Mouse (Mus musculus) hindbrain, embryonic 10.5 days (tissue): ENCODE results near the gene Rgs3. TPM values are rescaled to one million over a fixed set of nuclear protein-coding genes. Genes with fewer than 3 reads are reported as not detected.

Source experiments
- DNase-seq: peaks from one replicate; pipeline ENCODE4 v3.0.0-alpha.2; 2017; ENCODE audit warnings: low spot score
- H3K27ac ChIP-seq: fragments of 300-500 bp; sonication (generic); 2 replicates; pipeline ENCODE4 v1.5.1; 2016; ENCODE audit warnings: mild to moderate bottlenecking, moderate library complexity
- H3K27me3 ChIP-seq: fragments of 300-500 bp; sonication (generic); 2 replicates; pipeline ENCODE4 v1.6.1; 2016; ENCODE audit warnings: mild to moderate bottlenecking; ENCODE audit not compliant: poor library complexity, insufficient read depth, severe bottlenecking
- H3K36me3 ChIP-seq: fragments of 300-500 bp; sonication (generic); 2 replicates; pipeline ENCODE4 v1.6.1; 2016; ENCODE audit warnings: mild to moderate bottlenecking, moderate library complexity
- H3K4me1 ChIP-seq: fragments of 300-500 bp; sonication (generic); replicated peaks from 2 replicates; pipeline ENCODE4 v1.6.1; 2016; ENCODE audit warnings: mild to moderate bottlenecking
- H3K4me3 ChIP-seq: fragments of 300-500 bp; sonication (generic); 2 replicates; pipeline ENCODE4 v1.5.1; 2016; ENCODE audit warnings: mild to moderate bottlenecking, moderate library complexity
- H3K9me3 ChIP-seq: fragments of 300-500 bp; sonication (generic); 2 replicates; pipeline ENCODE4 v1.6.1; 2016; ENCODE audit warnings: mild to moderate bottlenecking, moderate library complexity
- WGBS: fragments of 180-500 bp; shearing (Covaris S2); methylation state at CpG from one replicate; pipeline ENCODE4 v1.1.7; 2016; 5-methylcytosine and 5-hydroxymethylcytosine counted together
- polyA plus RNA-seq: library from polyadenylated mRNA; unstranded; fragments of >200 nt; fragmentation: Nextera tagmentation; extraction: Ambion mirVana; gene quantifications from 2 replicates; pipeline ENCODE4 v1.2.1, GENCODE M21; 2016

The Rgs3 gene
- polyA plus RNA-seq, 1 experiment from 2014 or later, result 48.6 TPM

GRCm38 (mm10) chr4:62612601-62613501 lies 53.2 kb downstream of the Rgs3 start:
- peaks cover 10% of the 10 kb centered on the region; the same call in 1 of the 2 replicates for H3K27me3 ChIP-seq
- no peaks in the 10 kb centered on the region for H3K36me3 ChIP-seq
- H3K4me3 ChIP-seq, result no peak overlapping the region
- peaks cover 55% of the 10 kb centered on the region for H3K4me1 ChIP-seq
- peak overlapping the region; percentile 72 for H3K27ac ChIP-seq
- no peaks in the 10 kb centered on the region for H3K9me3 ChIP-seq
- no peak for DNase-seq
- WGBS, result 63% methylated on average over 22 of the region's 22 CpGs

DNA sequence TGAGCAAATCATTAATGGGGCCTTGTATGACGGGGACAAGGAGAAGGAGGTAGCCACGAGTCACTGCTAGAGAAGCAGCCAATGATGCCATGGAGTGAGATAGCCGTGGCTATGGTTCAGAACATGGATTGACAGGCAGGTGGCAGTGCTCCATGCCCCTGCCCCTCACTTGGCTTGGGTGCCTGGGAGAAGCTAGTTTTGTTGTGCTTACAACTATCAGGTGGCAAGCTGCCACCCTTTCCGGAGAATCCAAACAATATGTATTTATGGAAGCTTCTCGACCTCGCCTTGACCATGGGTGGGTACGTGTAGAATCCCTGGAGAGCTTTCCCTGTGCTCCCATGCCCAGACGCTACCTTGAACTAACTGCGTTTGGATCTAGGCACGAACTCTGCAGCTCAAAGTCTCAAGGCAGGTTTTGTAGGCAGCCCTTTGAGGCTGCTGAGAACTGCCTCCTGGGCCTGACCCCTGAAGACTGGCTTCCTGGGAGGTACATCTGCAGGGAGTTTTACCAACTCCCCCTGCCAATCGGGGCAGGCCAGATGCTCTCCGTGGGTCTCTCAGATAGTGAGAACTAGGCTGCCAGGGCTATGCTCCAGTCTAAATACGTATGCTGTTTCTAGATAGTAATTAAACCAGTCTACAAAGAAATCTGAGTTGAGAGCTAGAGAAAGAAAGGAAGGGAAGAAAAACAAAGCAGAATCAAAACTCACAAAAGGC lies 54.2 kb downstream of the Rgs3 start:
- no peaks in the 10 kb centered on the region for H3K36me3 ChIP-seq
- peaks cover 55% of the 10 kb centered on the region for H3K4me1 ChIP-seq
- H3K4me3 ChIP-seq, result no peak overlapping the region
- WGBS, result 77% methylated on average over 13 of the region's 13 CpGs
- H3K9me3 ChIP-seq, result no peaks in the 10 kb centered on the region
- DNase-seq, result no peak
- peak overlapping the region; percentile 72 for H3K27ac ChIP-seq
- peaks cover 10% of the 10 kb centered on the region; the same call in 1 of the 2 replicates for H3K27me3 ChIP-seq

DNA sequence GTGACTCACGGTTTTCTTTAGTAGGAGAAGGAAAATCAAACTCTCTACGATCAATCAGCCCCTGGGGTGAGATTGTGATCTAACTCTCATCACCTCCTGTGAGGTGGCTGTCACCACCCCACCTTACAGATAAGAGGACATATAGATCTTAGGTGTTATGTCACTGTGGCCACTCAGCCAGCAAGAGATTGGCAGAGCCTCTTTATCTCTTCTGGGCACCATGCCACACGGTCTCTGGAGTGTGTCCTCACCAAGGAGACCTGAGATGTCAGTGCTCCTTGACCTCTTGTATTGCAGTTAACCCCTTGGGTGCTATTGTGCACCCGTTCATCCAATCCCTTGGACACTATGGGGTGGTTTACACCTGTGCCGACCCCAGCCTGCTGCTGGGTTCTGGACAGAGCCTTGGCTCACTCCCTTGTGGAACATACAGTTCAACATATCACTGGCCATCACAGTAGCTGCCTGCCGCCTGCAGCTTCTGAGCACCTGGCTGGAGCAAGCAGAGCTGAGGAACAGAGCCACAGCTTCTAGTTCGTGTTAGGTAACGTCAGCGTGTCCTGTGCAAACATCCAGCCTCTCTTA lies 58.3 kb downstream of the Rgs3 start:
- peaks cover 65% of the 10 kb centered on the region for H3K4me1 ChIP-seq
- H3K27ac ChIP-seq, result peak overlapping the region; percentile 91
- DNase-seq, result no peak
- WGBS, result 79% methylated on average over 9 of the region's 9 CpGs
- no peaks in the 10 kb centered on the region for H3K36me3 ChIP-seq
- H3K27me3 ChIP-seq, result peaks cover 10% of the 10 kb centered on the region; the same call in 1 of the 2 replicates
- no peak overlapping the region for H3K4me3 ChIP-seq
- no peaks in the 10 kb centered on the region for H3K9me3 ChIP-seq

DNA sequence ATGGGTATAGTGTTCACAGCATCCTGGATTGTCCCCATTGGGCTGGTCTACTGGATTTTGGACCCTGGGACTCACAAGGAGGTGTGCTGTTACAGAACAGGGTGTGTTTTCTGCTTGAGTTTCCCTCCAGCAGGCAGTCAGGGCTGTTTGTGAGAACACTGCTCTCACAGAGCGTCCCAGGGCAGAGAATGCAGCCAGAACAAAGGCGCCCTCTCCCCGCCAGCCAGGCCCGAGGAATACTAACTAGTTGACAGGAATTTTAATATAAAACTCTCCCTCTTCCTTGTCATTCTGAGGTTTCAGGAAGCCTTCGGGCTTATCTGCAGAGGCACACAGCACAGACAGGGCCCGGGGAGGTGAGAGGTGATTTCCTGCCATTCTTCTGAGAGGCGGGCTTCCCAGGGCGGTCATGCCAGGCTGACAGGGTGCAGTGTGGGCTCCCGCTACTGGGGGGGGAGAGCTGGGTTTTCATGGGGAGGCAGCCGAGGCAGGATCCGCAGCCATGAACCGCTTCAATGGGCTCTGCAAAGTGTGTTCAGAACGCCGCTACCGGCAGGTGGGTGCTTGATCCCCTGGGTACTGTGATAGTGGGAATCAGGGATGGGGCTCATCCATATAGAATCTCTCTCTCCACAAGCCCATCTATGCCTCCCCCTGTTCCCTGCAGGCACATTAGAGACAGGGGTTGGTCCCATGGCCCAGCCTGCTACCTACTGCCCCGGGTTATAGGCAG lies 59.8 kb downstream of the Rgs3 start:
- 31% methylated on average over 16 of the region's 16 CpGs for WGBS
- peaks cover 66% of the 10 kb centered on the region for H3K4me1 ChIP-seq
- no peaks in the 10 kb centered on the region for H3K36me3 ChIP-seq
- peak; percentile 71 for DNase-seq
- peak overlapping the region; percentile 36 for H3K4me3 ChIP-seq
- peak overlapping the region; percentile 91 for H3K27ac ChIP-seq
- H3K27me3 ChIP-seq, result peaks cover 10% of the 10 kb centered on the region; the same call in 1 of the 2 replicates
- no peaks in the 10 kb centered on the region for H3K9me3 ChIP-seq

DNA sequence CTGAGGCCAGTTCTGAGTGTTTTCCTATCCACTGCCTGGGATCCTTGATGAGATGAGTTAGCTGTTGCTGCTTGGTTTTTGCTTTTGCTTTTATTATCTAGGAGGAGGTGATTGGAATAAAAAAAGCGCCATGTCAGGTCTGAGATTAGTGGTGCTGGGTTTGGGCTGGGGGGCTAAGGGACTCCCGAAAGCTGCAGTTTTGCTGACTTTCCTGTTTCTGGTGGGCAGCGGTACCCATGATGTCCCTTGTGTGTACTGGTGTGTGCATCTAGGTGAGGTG lies 60.3 kb downstream of the Rgs3 start:
- Histone ChIP-seq H3K36me3 (no peaks in the 10 kb centered on the region), H3K27me3 (peaks cover 8% of the 10 kb centered on the region; the same call in 1 of the 2 replicates), H3K4me3 (peak overlapping the region; percentile 36), H3K4me1 (peaks cover 68% of the 10 kb centered on the region), H3K9me3 (no peaks in the 10 kb centered on the region), H3K27ac (peak overlapping the region; percentile 91)
- 90% methylated on average over 3 of the region's 3 CpGs for WGBS
- DNase-seq, result no peak

- no peak for DNase-seq
- 91% methylated on average over 9 of the region's 9 CpGs for WGBS
- Histone ChIP-seq H3K9me3 (no peaks in the 10 kb centered on the region), H3K4me3 (0 out of 2 replicates have a peak overlapping the region, but pooled peaks have one; percentile 3), H3K4me1 (peaks cover 79% of the 10 kb centered on the region), H3K27me3 (peaks cover 3% of the 10 kb centered on the region; the same call in 1 of the 2 replicates), H3K36me3 (peaks cover 6% of the 10 kb centered on the region; the same call in 1 of the 2 replicates), H3K27ac (peak overlapping the region; percentile 82)
Measured at GRCm38 (mm10) chr4:62621151-62621550, 61.5 kb downstream of the Rgs3 start.

DNA sequence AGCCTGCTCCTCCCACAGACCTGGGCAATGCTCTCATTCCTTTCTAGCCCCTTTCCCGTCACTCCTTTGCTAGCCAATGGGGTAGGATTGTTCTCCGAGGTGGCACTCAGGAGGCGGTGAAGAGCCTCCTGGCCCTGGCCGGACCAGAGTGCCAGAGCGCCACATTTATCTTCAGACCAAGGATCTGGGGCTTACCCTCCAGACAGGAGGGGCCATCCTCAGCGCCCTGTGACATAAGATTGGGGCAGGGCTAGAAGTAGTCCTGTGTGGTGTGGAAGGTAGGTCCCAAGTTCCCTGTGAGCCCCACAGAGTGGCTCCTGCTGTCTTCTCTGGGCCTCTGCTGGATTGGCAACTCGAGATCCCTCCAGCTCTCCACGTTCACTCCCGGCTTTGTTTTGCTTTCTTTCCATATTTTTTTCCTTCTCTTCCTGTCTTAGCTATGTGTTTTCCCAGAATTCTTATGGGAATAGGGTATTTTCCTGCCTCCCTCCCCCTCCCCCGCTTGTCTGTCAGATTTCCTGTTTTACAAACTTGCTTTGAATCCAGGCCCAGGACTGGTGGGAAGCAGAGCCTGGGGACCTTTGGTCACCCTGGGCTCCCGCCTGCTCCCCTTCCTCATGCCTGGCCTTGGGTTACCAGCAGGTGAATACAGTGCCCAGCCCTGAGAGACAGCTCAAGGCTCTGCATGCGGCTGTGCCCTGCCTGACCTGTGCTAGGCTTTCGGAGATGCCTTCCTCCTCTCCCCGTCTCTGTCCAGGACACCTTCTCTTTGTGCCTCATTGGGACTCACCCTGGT lies 62.4 kb downstream of the Rgs3 start:
- Histone ChIP-seq H3K36me3 (peaks cover 9% of the 10 kb centered on the region; the same call in 1 of the 2 replicates), H3K27ac (peak overlapping the region; percentile 82), H3K4me1 (peaks cover 87% of the 10 kb centered on the region), H3K4me3 (peak overlapping the region; percentile 20; the same call in 1 of the 2 replicates), H3K9me3 (no peaks in the 10 kb centered on the region), H3K27me3 (no peaks in the 10 kb centered on the region)
- no peak for DNase-seq
- 68% methylated on average over 14 of the region's 14 CpGs for WGBS

GRCm38 (mm10) chr4:62623251-62624015 lies 63.8 kb downstream of the Rgs3 start:
- Histone ChIP-seq H3K9me3 (no peaks in the 10 kb centered on the region), H3K27me3 (no peaks in the 10 kb centered on the region), H3K36me3 (peaks cover 9% of the 10 kb centered on the region; the same call in 1 of the 2 replicates), H3K4me1 (peaks cover 89% of the 10 kb centered on the region), H3K27ac (peak overlapping the region; percentile 88), H3K4me3 (no peak overlapping the region)
- no peak for DNase-seq
- 84% methylated on average over 13 of the region's 13 CpGs for WGBS

DNA sequence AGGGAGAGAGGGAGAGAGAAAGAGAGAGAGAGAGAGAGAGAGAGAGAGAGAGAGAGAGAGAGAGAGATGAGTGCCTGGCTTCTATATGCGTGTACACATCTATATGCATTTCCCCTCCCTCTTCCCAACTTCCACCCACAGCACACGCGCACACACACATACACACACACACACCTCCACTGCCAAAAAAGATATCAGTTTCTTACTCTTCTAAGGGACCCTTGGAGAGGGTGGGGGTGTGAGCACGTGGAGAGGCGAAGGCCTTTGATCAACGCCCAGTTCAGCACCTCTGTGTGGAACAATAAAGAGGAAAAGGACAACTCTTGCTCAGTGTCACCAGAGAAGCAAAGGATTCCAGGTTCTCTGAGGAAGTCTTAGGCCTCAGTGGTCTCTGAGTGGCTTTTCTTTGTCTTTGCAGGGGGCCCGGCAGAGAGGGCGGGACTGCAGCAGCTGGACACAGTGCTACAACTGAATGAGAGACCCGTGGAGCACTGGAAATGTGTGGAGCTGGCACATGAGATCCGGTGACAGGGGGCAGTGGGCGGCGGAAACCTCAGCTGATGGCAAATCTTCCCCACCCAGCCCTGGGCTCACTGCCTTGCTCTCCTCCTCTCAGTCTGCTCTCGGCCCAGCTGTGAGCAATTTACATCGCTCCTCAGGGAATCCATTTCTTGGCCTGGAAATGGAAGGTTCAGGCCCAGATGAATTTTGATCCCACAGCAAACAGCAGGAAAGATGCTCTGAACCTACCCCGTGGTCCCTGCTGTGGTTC lies 65.2 kb downstream of the Rgs3 start:
- peak overlapping the region; percentile 88 for H3K27ac ChIP-seq
- peaks cover 9% of the 10 kb centered on the region; the same call in 1 of the 2 replicates for H3K36me3 ChIP-seq
- 28% methylated on average over 15 of the region's 15 CpGs for WGBS
- DNase-seq, result peak; percentile 71
- H3K4me3 ChIP-seq, result 0 out of 2 replicates have a peak overlapping the region, but pooled peaks have one; percentile 11
- H3K27me3 ChIP-seq, result no peaks in the 10 kb centered on the region
- H3K9me3 ChIP-seq, result no peaks in the 10 kb centered on the region
- peaks cover 88% of the 10 kb centered on the region for H3K4me1 ChIP-seq

GRCm38 (mm10) chr4:62625451-62626061 lies 65.9 kb downstream of the Rgs3 start:
- Histone ChIP-seq H3K4me3 (no peak overlapping the region), H3K9me3 (no peaks in the 10 kb centered on the region), H3K4me1 (peaks cover 91% of the 10 kb centered on the region), H3K27ac (peak overlapping the region; percentile 88), H3K27me3 (no peaks in the 10 kb centered on the region), H3K36me3 (peaks cover 9% of the 10 kb centered on the region; the same call in 1 of the 2 replicates)
- no peak for DNase-seq
- WGBS, result 65% methylated on average over 19 of the region's 19 CpGs
